Mouse (Mus musculus): ENCODE data around the gene Clca2.
A peak's percentile ranks its signal among the peaks of the same experiment; 100 is the strongest.
"Not testable (repeated sequence)": the region's sequence is repeated elsewhere in the genome, so short reads cannot be mapped to it uniquely, and the experiment has no call there.

The Clca2 gene

GRCm38 (mm10) chr3:145086180-145086579 lies 13.1 kb downstream of the Clca2 start:
- no peak for DNase-seq (ENCODE audit: low spot score in 2 of 2)

GRCm38 (mm10) chr3:145083081-145083480 lies 16.2 kb downstream of the Clca2 start:
- DNase-seq (ENCODE audit: low spot score in 2 of 2): no peak

GRCm38 (mm10) chr3:145080904-145081303 lies 18.3 kb downstream of the Clca2 start:
- DNase-seq (ENCODE audit: low spot score in 2 of 2): no peak

GRCm38 (mm10) chr3:145078405-145078804 lies 20.8 kb downstream of the Clca2 start:
- no peak for DNase-seq (ENCODE audit: low spot score in 2 of 2)

GRCm38 (mm10) chr3:145072339-145072738 lies 26.9 kb downstream of the Clca2 start:
- DNase-seq (ENCODE audit: low spot score in 2 of 2): no peak

- DNase-seq (ENCODE audit: low spot score in 2 of 2): no peak
These were observed 30.3 kb downstream of the Clca2 start for GRCm38 (mm10) chr3:145068964-145069363.

GRCm38 (mm10) chr3:145055138-145055537 lies 44.1 kb downstream of the Clca2 start:
- not testable (repeated sequence) for DNase-seq (ENCODE audit: low spot score in 2 of 2)

- no peak for DNase-seq (ENCODE audit: low spot score in 2 of 2)
These were observed 49.4 kb downstream of the Clca2 start for GRCm38 (mm10) chr3:145049820-145050219.

GRCm38 (mm10) chr3:145038813-145039212 lies 60.4 kb downstream of the Clca2 start:
- DNase-seq (ENCODE audit: low spot score in 2 of 2): no peak

- DNase-seq (ENCODE audit: low spot score in 2 of 2): no peak
These were observed 66.6 kb downstream of the Clca2 start, which contains the start of gene Clca1 for GRCm38 (mm10) chr3:145032676-145033075. TSS of gene Clca1 (minus strand) at chr3:145032776.

GRCm38 (mm10) chr3:145028036-145028435 lies 71.2 kb downstream of the Clca2 start:
- DNase-seq (ENCODE audit: low spot score in 2 of 2): no peak

- DNase-seq (ENCODE audit: low spot score in 2 of 2): peak in 1 of 2 experiments; percentile 32
These were observed 72.5 kb downstream of the Clca2 start for GRCm38 (mm10) chr3:145026750-145027149.

All from frontal cortex, postnatal 14 days (tissue).